Mouse (Mus musculus) frontal cortex, postnatal 36 days (tissue): ENCODE measurements around the gene Emsy.

Experiments
- DNase-seq, 2 experiments: peaks; one replicate each; pipeline ENCODE4 v3.0.0; 2022; ENCODE audit warnings: low spot score in 2 of 2

The Emsy gene

GRCm38 (mm10) chr7:98667956-98668746, 11.6 kb upstream of the Emsy start:
- DNase-seq, result no peak

DNA sequence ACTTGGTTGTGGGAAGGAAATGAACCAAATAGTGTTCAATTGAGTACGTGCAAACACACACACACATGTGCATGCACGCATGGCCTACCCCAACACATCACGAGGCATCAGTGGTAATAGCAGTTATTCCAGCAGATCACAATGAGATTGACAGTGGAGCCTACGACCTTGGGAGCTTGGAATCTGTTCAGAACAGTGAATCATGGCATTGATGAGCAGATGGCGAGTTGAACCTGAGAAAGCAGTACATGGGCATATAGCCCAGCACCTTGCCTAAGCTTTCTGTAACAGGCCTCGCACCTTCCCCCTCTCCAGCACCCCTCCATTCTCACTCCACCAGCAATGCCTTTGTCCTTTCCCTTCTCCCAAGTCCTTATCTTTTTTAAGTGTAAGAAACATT, 9.1 kb upstream of the Emsy start:
- DNase-seq, result no peak

DNA sequence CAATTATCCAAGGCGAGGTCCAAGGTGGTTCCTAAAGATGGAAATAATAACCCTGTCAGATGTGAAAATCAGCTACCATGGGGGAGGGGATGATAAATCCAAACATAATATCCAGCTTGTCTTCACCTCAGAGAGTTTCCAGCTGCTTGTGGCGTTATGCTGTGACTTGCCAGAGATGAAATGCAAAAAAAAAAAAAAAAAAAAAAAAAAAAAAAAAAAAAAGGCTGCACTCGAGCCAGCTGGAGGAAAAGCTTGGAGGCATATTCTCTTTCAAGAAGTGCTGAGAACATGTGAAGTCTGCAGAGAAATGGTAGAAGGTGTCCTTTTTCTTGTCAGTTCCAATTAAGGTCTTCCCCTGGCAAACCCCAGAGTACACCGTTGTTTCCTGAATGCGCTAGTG, 8.6 kb upstream of the Emsy start:
- DNase-seq, result no peak

DNA sequence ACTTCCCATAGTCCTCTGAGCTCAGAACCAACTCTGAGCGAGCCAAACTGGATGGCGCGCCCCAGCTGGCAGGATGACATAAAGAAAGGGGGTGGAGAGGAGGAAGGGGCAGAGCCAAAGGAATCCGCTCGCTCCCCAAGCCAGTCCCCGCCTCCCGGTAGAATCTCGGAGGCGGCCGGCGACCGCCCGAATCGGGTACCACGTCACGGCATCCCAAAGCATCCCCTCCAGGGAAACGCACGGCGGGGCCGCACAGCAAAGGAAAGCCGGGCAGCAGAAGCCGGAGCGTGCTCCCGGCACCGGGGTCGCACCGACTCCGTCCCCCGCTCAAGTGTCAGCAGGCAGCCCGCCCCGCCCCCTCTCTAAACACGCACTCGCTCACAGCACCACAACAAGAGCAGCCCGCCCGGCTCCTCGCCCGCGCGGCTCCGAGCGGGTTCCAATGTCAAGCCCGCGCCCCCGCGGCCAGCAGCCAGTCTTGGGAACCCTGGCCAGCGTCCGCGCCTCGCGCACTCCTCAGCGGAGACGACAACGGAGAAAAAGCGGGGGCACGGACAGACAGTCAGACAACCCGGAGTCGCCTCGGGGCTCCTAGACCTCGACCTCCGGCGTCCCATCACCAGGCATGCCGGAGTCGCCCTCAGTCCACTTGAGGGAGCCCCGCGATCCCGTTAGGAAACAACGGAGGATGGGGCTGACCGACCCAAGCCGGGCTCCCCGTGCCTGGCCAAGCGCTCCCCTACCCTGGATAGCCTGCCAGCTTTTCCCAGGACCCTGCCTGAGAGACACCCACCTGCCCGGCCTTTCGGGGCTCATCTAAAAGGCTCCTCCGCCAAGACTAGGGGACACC, 677 bp downstream of the Emsy start:
- peak; percentile 82 to 84 for DNase-seq

- no peak for DNase-seq
Measured at GRCm38 (mm10) chr7:98651651-98652050, 4.9 kb downstream of the Emsy start.

- DNase-seq, result no peak
Measured at GRCm38 (mm10) chr7:98644238-98644637, 12.3 kb downstream of the Emsy start.

DNA sequence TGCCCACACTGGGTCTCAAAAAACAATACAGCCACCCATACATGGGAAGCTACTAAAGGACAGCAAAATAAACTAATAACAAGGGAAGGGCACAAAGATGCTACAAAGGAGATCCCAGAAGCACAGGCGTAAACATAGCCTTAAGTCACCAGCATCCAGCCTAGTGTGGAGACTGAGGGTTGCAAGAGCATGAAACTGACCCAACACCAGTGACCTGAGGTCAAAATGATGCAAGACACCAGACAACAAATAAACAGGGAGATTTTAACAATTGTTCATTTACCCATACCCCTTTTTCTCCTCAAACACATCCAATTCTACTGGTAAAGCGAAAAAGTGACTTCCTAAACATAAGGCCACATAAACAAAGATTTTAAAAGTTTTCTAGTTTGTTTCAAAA, 20.0 kb downstream of the Emsy start:
- no peak for DNase-seq

- DNase-seq, result no peak
Measured at GRCm38 (mm10) chr7:98633032-98633431, 23.6 kb downstream of the Emsy start.

GRCm38 (mm10) chr7:98629947-98630346, 26.6 kb downstream of the Emsy start:
- DNase-seq, result no peak

- no peak for DNase-seq
Measured at GRCm38 (mm10) chr7:98617739-98618138, 38.8 kb downstream of the Emsy start.

- no peak for DNase-seq
Measured at GRCm38 (mm10) chr7:98612936-98613335, 43.6 kb downstream of the Emsy start.

DNA sequence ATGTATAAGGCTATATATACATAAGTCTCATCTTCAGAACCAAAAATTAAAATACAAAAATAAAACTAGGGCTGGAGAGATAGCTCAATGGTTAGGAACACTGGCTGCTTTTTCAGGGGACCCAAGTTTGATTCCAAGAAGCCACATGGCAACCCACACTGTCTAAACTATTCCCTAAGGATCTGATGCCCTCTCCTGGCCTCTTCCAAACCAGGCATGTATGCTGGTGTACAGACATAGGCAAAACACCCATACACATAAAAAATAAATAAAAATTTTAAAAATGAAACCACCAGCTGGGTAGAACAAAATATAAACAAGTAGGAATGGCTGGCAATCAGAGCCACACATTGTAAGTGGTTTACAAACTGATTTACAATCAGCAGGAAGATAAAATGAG, 48.1 kb downstream of the Emsy start:
- DNase-seq, result no peak

DNA sequence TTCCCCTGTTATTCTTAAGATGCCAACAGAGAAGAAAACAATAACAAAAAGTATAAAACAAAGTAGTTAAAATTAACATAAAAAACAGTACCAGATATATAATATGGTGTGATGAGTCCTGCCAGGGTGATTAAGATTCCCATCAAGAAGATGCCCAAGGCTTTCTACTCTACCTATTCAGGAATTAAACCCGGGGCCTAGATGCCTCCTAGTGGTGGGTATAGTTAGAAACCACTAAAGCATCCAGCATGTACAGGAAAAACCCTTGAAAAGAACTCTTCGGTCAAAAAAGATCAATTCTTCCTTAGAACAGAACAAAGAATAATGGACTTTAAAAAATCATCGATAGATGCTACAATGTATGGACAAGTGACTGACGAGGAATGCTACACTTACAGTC, 49.4 kb downstream of the Emsy start:
- DNase-seq, result no peak

DNA sequence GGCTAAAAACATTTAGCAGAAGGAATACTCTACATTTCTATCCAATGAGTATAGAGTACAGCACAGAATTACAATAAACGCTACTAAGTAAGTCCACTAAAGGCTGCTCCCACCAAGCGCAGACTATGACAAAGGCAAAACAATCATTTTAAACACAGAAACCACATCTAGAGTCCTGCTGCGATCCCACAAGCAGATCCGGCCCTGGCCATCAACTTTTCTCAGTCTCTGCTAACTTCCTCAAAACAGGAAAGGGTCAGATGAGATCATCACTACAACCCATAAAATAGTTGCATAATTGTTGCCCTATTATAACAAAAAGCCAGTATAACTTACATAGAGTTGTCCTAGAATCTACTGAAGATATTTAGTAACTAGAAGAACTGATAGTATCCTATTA, 54.9 kb downstream of the Emsy start:
- no peak for DNase-seq

- no peak for DNase-seq
Measured at GRCm38 (mm10) chr7:98597402-98597801, 59.2 kb downstream of the Emsy start.

- no peak for DNase-seq
Measured at GRCm38 (mm10) chr7:98594731-98595130, 61.9 kb downstream of the Emsy start.

DNA sequence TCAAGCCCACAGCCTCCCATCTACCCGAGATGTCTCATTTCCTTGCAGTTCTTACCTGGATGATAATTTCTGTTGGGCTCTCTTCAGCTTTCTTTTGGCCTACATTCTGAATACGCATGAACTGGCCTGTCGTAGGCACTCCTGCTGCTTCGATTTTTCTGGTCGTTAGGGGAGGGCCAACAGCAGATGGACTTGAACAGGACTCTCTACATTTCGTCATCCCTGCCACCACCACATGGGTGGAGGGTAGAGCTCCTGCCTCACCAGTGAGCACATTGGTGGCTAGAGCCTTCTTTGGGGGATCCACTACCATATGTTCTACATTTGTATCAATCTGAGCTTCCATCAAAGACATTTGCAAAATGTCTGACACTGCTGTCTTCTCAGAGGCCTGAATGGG, 63.3 kb downstream of the Emsy start:
- DNase-seq, result no peak

DNA sequence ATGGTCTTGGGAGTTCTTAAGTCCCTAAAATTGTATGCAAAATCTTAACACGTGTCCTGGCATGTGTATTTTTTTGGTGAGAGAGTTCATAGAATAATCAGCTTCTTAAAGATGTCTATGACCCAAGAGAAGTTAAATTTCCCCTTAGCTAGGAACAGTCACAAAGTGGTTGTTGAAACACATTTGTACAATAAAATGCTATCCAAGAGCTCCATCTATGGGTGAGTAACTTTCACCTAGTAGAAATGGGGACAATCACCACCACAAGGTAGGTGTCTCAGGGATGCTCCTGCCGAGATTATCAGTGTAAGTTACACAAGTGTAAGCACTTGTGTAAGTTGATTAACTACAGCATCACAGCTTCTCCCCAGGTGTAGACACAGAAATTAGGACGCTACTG, 67.6 kb downstream of the Emsy start:
- DNase-seq, result no peak

- DNase-seq, result no peak
Measured at GRCm38 (mm10) chr7:98586313-98586712, 70.3 kb downstream of the Emsy start.

DNA sequence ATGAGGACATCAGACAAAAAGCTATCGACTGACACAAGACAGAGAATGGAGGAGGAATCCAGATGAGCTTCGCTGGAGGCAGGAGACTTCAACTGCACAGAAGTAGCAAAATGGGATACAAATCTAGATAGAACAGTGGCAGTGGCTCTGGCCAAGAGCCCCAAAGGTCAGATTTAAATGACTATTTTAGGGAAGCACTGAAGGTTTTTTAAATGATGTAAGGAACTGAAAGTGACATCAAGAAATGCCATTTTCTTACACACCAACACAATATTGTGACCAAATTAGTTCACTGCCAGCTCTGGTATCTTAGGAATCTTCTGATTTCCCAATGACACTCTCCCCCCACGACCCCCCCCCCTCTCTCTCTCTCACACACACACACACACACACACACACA, 72.0 kb downstream of the Emsy start:
- DNase-seq, result no peak

- no peak for DNase-seq
Measured at GRCm38 (mm10) chr7:98581266-98581665, 75.3 kb downstream of the Emsy start.

DNA sequence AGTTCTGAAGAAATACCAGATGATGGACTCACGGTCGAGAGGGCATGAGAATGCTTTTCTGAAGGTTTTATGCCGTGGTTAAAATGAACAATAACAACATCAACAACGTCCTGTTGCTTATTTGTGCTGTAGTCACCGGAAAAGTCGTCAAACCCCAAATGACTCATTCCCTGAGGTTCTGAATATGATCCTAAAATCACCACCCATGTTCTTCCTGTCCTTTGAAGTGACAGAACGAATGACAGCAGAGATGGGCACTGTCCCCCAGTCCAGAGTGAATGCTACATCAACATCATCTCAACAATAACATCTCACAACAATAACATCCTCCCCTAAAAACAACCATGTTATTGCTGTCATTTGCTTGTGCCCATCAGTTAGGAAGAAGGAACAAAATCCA, 76.1 kb downstream of the Emsy start:
- DNase-seq, result no peak

GRCm38 (mm10) chr7:98579731-98580130, 76.9 kb downstream of the Emsy start:
- DNase-seq, result no peak
